Mouse (Mus musculus) brown adipose tissue, adult 24 weeks (tissue): ENCODE data around the gene Rxfp2. TPM values are rescaled to one million over a fixed set of nuclear protein-coding genes. Genes with fewer than 3 reads are reported as not detected.

Experiments
- polyA plus RNA-seq: library from polyadenylated mRNA; stranded (reverse); fragments of >200 nt; gene quantifications from 2 replicates; pipeline ENCODE4 v1.2.4, GENCODE M21; 2012; ENCODE audit not compliant: missing spikeins, insufficient read depth, insufficient read length

Rxfp2 gene
- polyA plus RNA-seq, 1 experiment = not detected

Other genes starting within 250 kb of the Rxfp2 start
- 39.7 and 41.4 TPM in 2 replicates for gene Fry, start 100.0 kb downstream of the Rxfp2 start, polyA plus RNA-seq